Mouse (Mus musculus): ENCODE data around the gene Ffar2. TPM values are rescaled to one million over a fixed set of nuclear protein-coding genes. Genes with fewer than 3 reads are reported as not detected.

The Ffar2 gene
- polyA plus RNA-seq (2015; fragmentation: Nextera tagmentation; extraction: Ambion mirVana) = 1.7 and 2.7 TPM in 2 replicates

DNA sequence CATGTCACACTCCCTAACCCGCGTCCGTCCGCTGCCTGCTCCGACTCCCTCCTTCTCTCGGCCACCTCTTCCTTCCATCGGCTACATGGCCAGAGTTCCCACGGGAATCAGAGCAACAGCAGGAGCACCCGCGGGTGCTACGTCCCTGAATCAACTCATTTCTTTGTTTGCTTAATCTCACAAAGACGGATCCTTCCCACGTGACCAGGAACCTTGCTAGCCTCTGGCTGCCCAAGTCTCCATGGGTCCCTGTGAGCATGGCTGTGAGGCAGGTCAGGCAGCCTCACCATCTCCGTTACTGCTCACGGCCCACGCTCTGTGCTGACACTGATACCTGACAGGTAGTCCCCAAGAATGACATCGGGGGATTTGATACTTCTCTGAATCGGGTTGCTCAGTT, at the start of gene Ffar2:
Gene Ffar2, minus strand, starts transcription at position 101 of the 400 bp plus-strand sequence.

DNA sequence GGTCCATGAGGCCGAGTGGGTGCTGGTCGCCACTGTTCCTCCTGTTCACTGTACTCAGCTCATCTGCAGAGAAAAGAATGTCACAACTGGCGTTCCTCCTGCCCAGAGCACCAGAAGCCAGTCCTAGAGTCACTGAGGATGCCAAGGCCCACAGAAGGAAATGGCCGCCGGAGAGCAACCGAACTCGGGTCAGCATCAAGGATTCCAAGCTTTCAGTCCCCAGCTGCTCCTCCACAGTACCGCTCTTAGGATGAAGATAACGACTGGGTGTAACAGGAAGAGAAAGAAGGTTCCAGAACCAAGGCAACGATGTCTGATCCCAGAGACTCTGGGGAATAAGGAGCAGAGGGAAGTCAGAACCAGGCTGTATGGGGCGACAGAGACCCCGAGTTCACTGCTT, 37.9 kb upstream of the Ffar2 start, which contains the start of gene Ffar1:
Gene Ffar1, minus strand, starts transcription at position 101 of the 400 bp plus-strand sequence.

DNA sequence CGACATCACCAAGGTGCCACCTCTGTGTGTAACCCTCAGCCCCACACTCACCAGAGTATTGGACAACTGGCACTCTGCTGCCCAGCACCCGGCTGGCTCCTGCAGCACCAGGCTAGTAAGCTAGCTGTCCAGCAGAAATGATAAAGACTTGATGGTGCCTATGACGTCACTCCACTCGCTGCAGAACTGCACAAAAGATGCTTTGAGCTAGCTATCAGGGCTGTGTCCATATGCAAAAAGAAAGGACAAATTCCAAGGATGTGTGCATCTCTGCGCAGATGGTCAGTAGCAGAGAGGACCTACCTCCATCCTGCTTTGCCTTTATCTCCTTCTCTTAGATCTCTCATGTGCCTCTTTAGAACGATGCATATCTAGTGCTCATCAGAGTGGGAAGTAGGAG, 32.5 kb upstream of the Ffar2 start, which contains the start of gene Ffar3:
Gene Ffar3, minus strand, starts transcription at position 101 of the 400 bp plus-strand sequence.

DNA sequence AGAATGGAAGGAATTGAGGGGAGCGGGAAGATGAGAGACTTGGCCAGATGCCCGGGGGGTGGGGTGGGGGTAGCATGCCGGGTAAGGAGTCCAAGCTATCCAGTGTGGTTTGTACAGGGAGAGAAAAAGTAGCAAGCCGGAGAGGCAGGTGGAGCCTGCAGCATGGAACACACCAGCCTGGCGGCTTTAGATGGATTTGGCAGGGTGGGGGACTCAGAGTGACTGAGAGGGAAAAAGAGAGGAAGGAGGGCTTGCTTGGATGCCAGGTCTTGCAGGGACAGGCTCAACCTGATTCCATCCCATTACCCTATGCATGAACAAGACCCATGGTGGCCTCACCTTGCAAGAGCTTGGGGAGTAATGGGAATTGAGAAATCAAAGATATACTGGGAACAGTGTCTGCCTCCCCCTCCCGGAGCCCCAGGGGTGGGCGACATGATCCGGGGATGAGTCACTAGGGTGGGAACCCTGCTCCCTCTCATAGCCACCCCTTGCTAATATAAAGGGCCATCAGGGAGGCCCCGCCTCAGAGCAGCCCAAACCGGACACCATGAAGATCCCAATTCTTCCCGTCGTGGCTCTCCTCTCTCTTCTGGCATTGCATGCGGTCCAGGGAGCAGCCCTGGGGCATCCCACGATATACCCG, 36.1 kb downstream of the Ffar2 start, which contains the start of gene Krtdap:
Gene Krtdap, plus strand, starts transcription at position 520 of the 646 bp plus-strand sequence.

Other genes starting within 250 kb of the Ffar2 start
- 6.0 and 8.5 TPM in 2 replicates for gene Kmt2b, start 235.0 kb downstream of the Ffar2 start, polyA plus RNA-seq (2015; fragmentation: Nextera tagmentation; extraction: Ambion mirVana)
- gene Zbtb32, start 224.9 kb downstream of the Ffar2 start, polyA plus RNA-seq (2015; fragmentation: Nextera tagmentation; extraction: Ambion mirVana) = 0.21 and 0.22 TPM in 2 replicates
- 0.15 and 0.19 TPM in 2 replicates for gene Upk1a, start 210.9 kb downstream of the Ffar2 start, polyA plus RNA-seq (2015; fragmentation: Nextera tagmentation; extraction: Ambion mirVana)
- gene Cox6b1, start 197.6 kb downstream of the Ffar2 start, polyA plus RNA-seq (2015; fragmentation: Nextera tagmentation; extraction: Ambion mirVana) = 695 and 741 TPM in 2 replicates
- not detected in 2 replicates for gene Etv2, start 187.9 kb downstream of the Ffar2 start, polyA plus RNA-seq (2015; fragmentation: Nextera tagmentation; extraction: Ambion mirVana)
- 69.8 and 70.7 TPM in 2 replicates for gene Rbm42, start 173.5 kb downstream of the Ffar2 start, polyA plus RNA-seq (2015; fragmentation: Nextera tagmentation; extraction: Ambion mirVana)
- gene Haus5, start 158.8 kb downstream of the Ffar2 start, polyA plus RNA-seq (2015; fragmentation: Nextera tagmentation; extraction: Ambion mirVana) = 41.0 and 45.0 TPM in 2 replicates
- not detected in 2 replicates for gene Pmis2, start 152.2 kb downstream of the Ffar2 start, polyA plus RNA-seq (2015; fragmentation: Nextera tagmentation; extraction: Ambion mirVana)
- gene 2200002J24Rik, start 124.8 kb downstream of the Ffar2 start, polyA plus RNA-seq (2015; fragmentation: Nextera tagmentation; extraction: Ambion mirVana) = 0.49 and 1.6 TPM in 2 replicates
- gene Atp4a, start 111.6 kb downstream of the Ffar2 start, polyA plus RNA-seq (2015; fragmentation: Nextera tagmentation; extraction: Ambion mirVana) = 1.3 and 1.6 TPM in 2 replicates
- gene Tmem147, start 94.2 kb downstream of the Ffar2 start, polyA plus RNA-seq (2015; fragmentation: Nextera tagmentation; extraction: Ambion mirVana) = 128 and 142 TPM in 2 replicates
- 0.25 and 0.27 TPM in 2 replicates for gene Gapdhs, start 80.1 kb downstream of the Ffar2 start, polyA plus RNA-seq (2015; fragmentation: Nextera tagmentation; extraction: Ambion mirVana)
- gene Sbsn, start 72.3 kb downstream of the Ffar2 start, polyA plus RNA-seq (2015; fragmentation: Nextera tagmentation; extraction: Ambion mirVana) = 2.2 and 4.9 TPM in 2 replicates
- gene Dmkn, start 60.0 kb downstream of the Ffar2 start, polyA plus RNA-seq (2015; fragmentation: Nextera tagmentation; extraction: Ambion mirVana) = 25.5 and 26.9 TPM in 2 replicates
- 1.9 and 2.6 TPM in 2 replicates for gene Krtdap, start 35.9 kb downstream of the Ffar2 start, polyA plus RNA-seq (2015; fragmentation: Nextera tagmentation; extraction: Ambion mirVana)
- not detected in 2 replicates for gene Ffar3, start 32.4 kb upstream of the Ffar2 start, polyA plus RNA-seq (2015; fragmentation: Nextera tagmentation; extraction: Ambion mirVana)
- gene Ffar1, start 37.8 kb upstream of the Ffar2 start, polyA plus RNA-seq (2015; fragmentation: Nextera tagmentation; extraction: Ambion mirVana) = 0.18 and 0.27 TPM in 2 replicates
- gene Cd22, start 56.6 kb upstream of the Ffar2 start, polyA plus RNA-seq (2015; fragmentation: Nextera tagmentation; extraction: Ambion mirVana) = 3.1 and 3.2 TPM in 2 replicates
- 0.58 and 0.81 TPM in 2 replicates for gene Mag, start 91.1 kb upstream of the Ffar2 start, polyA plus RNA-seq (2015; fragmentation: Nextera tagmentation; extraction: Ambion mirVana)
- gene Hamp2, start 100.9 kb upstream of the Ffar2 start, polyA plus RNA-seq (2015; fragmentation: Nextera tagmentation; extraction: Ambion mirVana) = not detected in 2 replicates
- gene Hamp, start 120.3 kb upstream of the Ffar2 start, polyA plus RNA-seq (2015; fragmentation: Nextera tagmentation; extraction: Ambion mirVana) = not detected in 2 replicates
- gene Usf2, start 133.0 kb upstream of the Ffar2 start, polyA plus RNA-seq (2015; fragmentation: Nextera tagmentation; extraction: Ambion mirVana) = 17.9 and 18.0 TPM in 2 replicates
- 3.7 and 4.4 TPM in 2 replicates for gene Lsr, start 149.7 kb upstream of the Ffar2 start, polyA plus RNA-seq (2015; fragmentation: Nextera tagmentation; extraction: Ambion mirVana)
- gene Fam187b, start 150.0 kb upstream of the Ffar2 start, polyA plus RNA-seq (2015; fragmentation: Nextera tagmentation; extraction: Ambion mirVana) = 0.67 and 0.72 TPM in 2 replicates
- gene Fxyd5, start 218.7 kb upstream of the Ffar2 start, polyA plus RNA-seq (2015; fragmentation: Nextera tagmentation; extraction: Ambion mirVana) = 98.3 and 112 TPM in 2 replicates
- gene Fxyd7, start 227.7 kb upstream of the Ffar2 start, polyA plus RNA-seq (2015; fragmentation: Nextera tagmentation; extraction: Ambion mirVana) = 0.33 TPM in 1 of 2 replicates, not detected in the other
- gene Fxyd1, start 233.4 kb upstream of the Ffar2 start, polyA plus RNA-seq (2015; fragmentation: Nextera tagmentation; extraction: Ambion mirVana) = 41.4 and 53.4 TPM in 2 replicates
- 0.32 TPM in 1 of 2 replicates, not detected in the other for gene Lgi4, start 235.6 kb upstream of the Ffar2 start, polyA plus RNA-seq (2015; fragmentation: Nextera tagmentation; extraction: Ambion mirVana)

Data from spleen, postnatal 0 days (tissue).